Mouse (Mus musculus) liver, postnatal 0 days (tissue): ENCODE data around the gene Hopx.

ENCODE experiments used
- CTCF ChIP-seq: sonication (generic); IDR thresholded peaks from 2 replicates; pipeline ENCODE4 v1.5.1; 2016; ENCODE audit warnings: antibody characterized with exemption, low read depth
- EP300 ChIP-seq: IDR thresholded peaks from 2 replicates; pipeline ENCODE4 v1.6.1; 2016; ENCODE audit warnings: antibody characterized with exemption, low read depth, mild to moderate bottlenecking

DNA sequence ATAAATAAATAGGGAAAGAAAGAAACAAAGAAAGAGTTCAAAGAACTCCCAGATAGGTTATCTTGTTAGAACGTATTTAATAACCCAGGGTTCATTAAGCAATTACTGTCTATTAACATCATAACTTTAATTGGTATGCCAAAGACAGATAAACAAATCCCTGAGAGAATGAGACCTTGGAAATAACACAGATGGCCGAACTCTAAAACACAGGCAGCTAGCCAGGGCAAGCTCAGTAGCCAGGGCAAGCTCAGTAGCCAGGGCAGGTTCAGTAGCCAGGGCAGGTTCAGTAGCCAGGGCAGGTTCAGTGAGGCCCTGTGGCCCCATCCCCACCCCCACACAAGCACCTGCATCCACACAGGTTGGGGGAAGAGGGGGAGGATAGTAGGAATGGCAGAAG is 2.9 kb downstream of the Hopx start:
- no peak for TF ChIP-seq CTCF
- no peak for TF ChIP-seq EP300
